Mouse (Mus musculus) ES-E14 (cell line): ENCODE data around the gene 2610318N02Rik. TPM values are rescaled to one million over a fixed set of nuclear protein-coding genes. Genes with fewer than 3 reads are reported as not detected.
"Not testable (repeated sequence)": the region's sequence is repeated elsewhere in the genome, so short reads cannot be mapped to it uniquely, and the experiment has no call there.

Experiments
- DNase-seq: peaks from one replicate; pipeline ENCODE4 v3.0.0-alpha.2; 2013; ENCODE audit warnings: low read depth, low spot score
- H3K27ac ChIP-seq: 2 replicates; pipeline ENCODE4 v1.5.1; 2012; ENCODE audit warnings: low read depth, mild to moderate bottlenecking, low read length, moderate library complexity, mixed read lengths; ENCODE audit not compliant: poor library complexity, insufficient read depth, severe bottlenecking
- H3K36me3 ChIP-seq: 2 replicates; pipeline ENCODE4 v1.6.1; 2012; ENCODE audit warnings: mild to moderate bottlenecking, low read length, moderate library complexity, mixed read lengths; ENCODE audit not compliant: control insufficient read depth, poor library complexity, insufficient read depth, severe bottlenecking
- H3K4me1 ChIP-seq, 2 experiments: fragments of 150-350 bp in 1 of 2; sonication (generic) in 1 of 2; 2 replicates each; pipeline ENCODE4 v1.6.1; 2012; ENCODE audit warnings: low read length in 2 of 2, mild to moderate bottlenecking in 1 of 2, mixed read lengths in 1 of 2; ENCODE audit not compliant: control insufficient read depth in 2 of 2, insufficient read depth in 2 of 2, poor library complexity in 1 of 2
- H3K4me3 ChIP-seq, 2 experiments: fragments of 150-350 bp in 1 of 2; sonication (generic) in 1 of 2; 2 replicates each; pipeline ENCODE4 v1.5.1; 2012; ENCODE audit warnings: low read length in 2 of 2, low read depth in 1 of 2, mild to moderate bottlenecking in 1 of 2, mixed read lengths in 1 of 2; ENCODE audit not compliant: insufficient read depth in 1 of 2, poor library complexity in 1 of 2, severe bottlenecking in 1 of 2
- H3K9ac ChIP-seq: 2 replicates; pipeline ENCODE4 v1.6.1; 2012; ENCODE audit warnings: low read depth, mild to moderate bottlenecking, low read length, mixed read lengths; ENCODE audit not compliant: poor library complexity, insufficient read depth, severe bottlenecking
- H3K9me3 ChIP-seq: fragments of 150-350 bp; sonication (generic); 2 replicates; pipeline ENCODE4 v1.6.1; 2012; ENCODE audit warnings: low read depth, mild to moderate bottlenecking, low read length; ENCODE audit not compliant: control insufficient read depth, insufficient read depth
- CHD2 ChIP-seq: IDR thresholded peaks from 2 replicates; pipeline ENCODE4 v1.6.1; 2014; ENCODE audit warnings: mild to moderate bottlenecking, low read depth, low read length, inconsistent platforms
- HCFC1 ChIP-seq: IDR thresholded peaks from 2 replicates; pipeline ENCODE4 v1.6.1; 2012; ENCODE audit warnings: low read length, inconsistent platforms, borderline replicate concordance; ENCODE audit not compliant: insufficient read depth
- MAFK ChIP-seq: IDR thresholded peaks from 2 replicates; pipeline ENCODE4 v1.6.1; 2014; ENCODE audit warnings: mild to moderate bottlenecking, low read depth, low read length, inconsistent platforms; ENCODE audit not compliant: insufficient read depth
- ZC3H11A ChIP-seq: IDR thresholded peaks from 2 replicates; pipeline ENCODE4 v1.6.1; 2012; ENCODE audit warnings: low read depth, mild to moderate bottlenecking, inconsistent platforms, low read length, borderline replicate concordance
- ZNF384 ChIP-seq: IDR thresholded peaks from 2 replicates; pipeline ENCODE4 v1.6.1; 2012; ENCODE audit warnings: low read depth, low read length, inconsistent platforms
- in situ Hi-C, 2 experiments: fragments of 600-800 bp; cut with MboI; formaldehyde crosslinking; loops; one replicate each; pipeline ENCODE4 v1.15.1; 2025; ENCODE audit warnings: low sequenced_read_pairs in 2 of 2, inconsistent platforms in 1 of 2; ENCODE audit not compliant: unreplicated experiment in 2 of 2
- total RNA-seq: library from RNA; depleted of rRNA; stranded (reverse); fragments of 300-350 nt; gene quantifications from 2 replicates; pipeline ENCODE4 v1.2.3, GENCODE M21; 2012; rRNA removed

2610318N02Rik gene
- total RNA-seq, result 47.7 and 74.0 TPM in 2 replicates

DNA sequence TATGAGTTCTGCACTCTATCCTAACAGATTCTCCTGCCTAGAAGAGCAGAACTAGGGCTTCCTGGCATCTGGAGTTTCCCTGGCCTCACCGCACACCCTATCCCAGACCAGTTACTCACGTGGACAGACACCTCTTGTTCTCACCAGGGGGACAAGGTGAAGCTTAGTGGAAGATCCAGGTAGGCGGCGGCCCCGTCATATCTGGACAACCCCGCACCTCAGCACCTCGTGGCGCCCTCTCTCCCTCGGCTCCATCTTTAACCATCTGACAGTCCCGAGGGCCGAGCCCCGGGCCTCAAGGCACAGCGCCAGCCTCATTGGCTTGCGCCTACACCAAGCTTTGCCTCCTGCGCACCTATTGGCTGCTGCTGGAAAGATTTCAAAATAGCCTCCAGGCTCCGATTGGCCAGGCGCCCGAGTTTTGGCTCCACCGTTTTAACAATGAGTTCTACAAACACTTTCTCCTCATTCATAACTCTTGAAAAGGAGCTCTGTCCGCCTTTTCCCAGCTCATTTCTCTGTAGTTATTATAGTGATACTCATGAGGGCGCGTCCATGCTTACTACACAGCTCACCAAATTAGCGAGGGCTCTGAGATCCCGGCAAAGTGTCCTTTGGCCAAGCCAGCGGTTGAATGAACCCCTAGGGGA lies at the start of gene 2610318N02Rik:
2610318N02Rik (minus strand) TSS at position 297 of the 650 bp plus-strand sequence.
- Histone ChIP-seq H3K4me1 (peaks cover 5 to 7% of the 10 kb centered on the region in 2 experiments; a peak in 1 of 4 replicates), H3K36me3 (peaks cover 11% of the 10 kb centered on the region), H3K27ac (peak within 1 kb of the TSS; percentile 54), H3K9me3 (no peaks in the 10 kb centered on the region), H3K9ac (peak within 1 kb of the TSS; percentile 91), H3K4me3 (peak within 1 kb of the TSS; percentile 77 to 88)
- in situ Hi-C loops, result no loop called here
- DNase-seq, result peak; percentile 76
- TF ChIP-seq ZC3H11A (no peak), CHD2 (peak; percentile 68; the same call in 1 of the 2 replicates), MAFK (no peak)

DNA sequence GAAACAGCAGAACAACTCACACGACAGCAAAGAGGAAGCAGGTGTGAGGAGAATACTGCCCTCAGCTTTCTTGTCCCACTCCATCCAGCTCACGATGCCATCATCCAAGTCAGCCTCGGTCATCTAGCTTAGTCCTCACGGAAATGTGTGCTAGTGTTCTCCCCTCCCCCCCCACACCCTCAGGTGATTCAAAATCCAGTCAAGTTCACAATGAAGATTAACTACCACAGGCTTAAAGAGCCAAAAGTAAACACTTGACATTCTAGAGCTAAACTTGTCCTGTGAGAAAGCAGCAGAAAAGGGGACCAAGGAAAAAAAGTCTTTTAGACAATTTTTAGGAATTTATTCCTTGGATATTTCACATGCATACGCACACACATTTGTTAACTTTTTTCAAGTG lies 43.1 kb upstream of the 2610318N02Rik start:
- no peak for DNase-seq
- Histone ChIP-seq H3K9me3 (no peaks in the 10 kb centered on the region), H3K27ac (no peak overlapping the region), H3K4me3 (no peak overlapping the region), H3K9ac (no peak overlapping the region), H3K4me1 (no peaks in the 10 kb centered on the region), H3K36me3 (peaks cover 12% of the 10 kb centered on the region)
- in situ Hi-C loops, result no loop called here
- TF ChIP-seq HCFC1 (no peak), ZNF384 (no peak), CHD2 (no peak), MAFK (no peak), ZC3H11A (no peak)

DNA sequence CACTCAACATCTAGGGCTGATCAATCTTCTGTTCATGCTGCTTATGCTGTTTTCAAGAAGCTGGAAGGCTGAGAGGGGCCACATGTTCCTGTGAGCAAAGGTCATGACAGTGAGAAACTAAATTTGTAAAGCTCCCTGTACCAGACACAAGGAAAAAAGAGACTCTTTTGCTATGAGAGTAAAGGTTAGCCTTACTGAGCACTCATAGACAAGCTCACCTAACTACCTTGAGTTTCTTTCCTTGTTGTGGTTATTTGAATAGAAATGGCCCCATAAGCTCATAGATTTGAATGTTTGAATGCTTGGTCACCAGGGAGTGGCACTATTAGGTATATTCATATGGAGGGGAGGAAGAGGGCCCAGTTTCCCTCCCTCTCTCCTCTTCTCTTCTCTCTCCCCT lies 42.2 kb upstream of the 2610318N02Rik start:
- Histone ChIP-seq H3K9me3 (no peaks in the 10 kb centered on the region), H3K27ac (no peak overlapping the region), H3K36me3 (peaks cover 11% of the 10 kb centered on the region), H3K9ac (no peak overlapping the region), H3K4me3 (no peak overlapping the region), H3K4me1 (no peaks in the 10 kb centered on the region)
- in situ Hi-C loops, result no loop called here
- DNase-seq, result no peak
- TF ChIP-seq MAFK (no peak), ZC3H11A (no peak), ZNF384 (no peak), HCFC1 (no peak), CHD2 (no peak)

DNA sequence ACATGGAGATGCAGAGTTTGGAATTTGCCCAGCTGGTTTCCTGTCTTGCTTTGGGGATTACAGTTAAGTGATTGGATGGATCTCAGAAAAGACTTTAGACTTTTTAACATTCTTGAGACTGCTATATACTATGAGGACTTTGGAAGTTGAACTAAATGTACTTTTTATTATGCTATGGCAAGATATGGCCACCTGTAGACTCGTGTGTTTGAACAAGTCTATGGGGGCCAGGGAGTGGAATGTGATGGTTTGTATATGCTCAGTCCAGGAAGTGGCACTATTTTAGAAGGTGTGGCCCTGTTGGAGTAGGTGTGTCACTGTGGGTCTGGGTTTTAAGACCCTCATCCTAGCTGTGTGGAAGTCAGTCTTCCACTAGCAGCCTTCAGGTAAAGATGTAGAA lies 40.5 kb upstream of the 2610318N02Rik start:
- H3K36me3 ChIP-seq, H3K4me3 ChIP-seq, H3K9ac ChIP-seq, H3K4me1 ChIP-seq, H3K27ac ChIP-seq, DNase-seq, H3K9me3 ChIP-seq, in situ Hi-C loops: not testable (repeated sequence)

DNA sequence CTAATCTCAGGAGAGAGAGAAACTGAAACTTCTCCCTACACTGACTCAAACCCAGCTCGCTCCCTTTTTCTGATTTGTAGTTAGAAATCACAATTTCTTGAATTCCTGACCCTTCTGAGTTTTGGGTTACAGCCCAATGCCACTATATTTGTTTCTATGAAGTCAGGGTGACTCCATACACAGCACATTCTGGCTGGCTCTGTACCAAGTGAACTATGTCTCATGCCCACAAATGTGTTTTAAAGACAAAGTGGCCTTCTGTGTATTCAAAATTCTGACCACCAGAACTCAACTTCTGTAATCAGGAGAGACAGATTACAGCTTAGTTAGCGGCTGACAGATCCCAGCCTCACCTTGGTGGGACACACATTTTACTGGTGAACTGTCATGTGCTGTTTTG lies 29.4 kb upstream of the 2610318N02Rik start:
- peaks cover 26% of the 10 kb centered on the region for H3K36me3 ChIP-seq
- no peak overlapping the region for H3K9ac ChIP-seq
- in situ Hi-C loops, result no loop called here
- no peak for DNase-seq
- no peak overlapping the region for H3K27ac ChIP-seq
- H3K9me3 ChIP-seq, result no peaks in the 10 kb centered on the region
- TF ChIP-seq ZNF384, result no peak
- no peak for TF ChIP-seq CHD2
- TF ChIP-seq MAFK, result no peak
- TF ChIP-seq ZC3H11A, result no peak
- TF ChIP-seq HCFC1, result no peak
- H3K4me3 ChIP-seq, result no peak overlapping the region
- no peaks in the 10 kb centered on the region for H3K4me1 ChIP-seq
